Mouse (Mus musculus): ENCODE results near the gene Tmem132b. TPM values are rescaled to one million over a fixed set of nuclear protein-coding genes. Genes with fewer than 3 reads are reported as not detected.

Tmem132b gene
- total RNA-seq, 2 experiments from 2014 or later = not detected

GRCm38 (mm10) chr5:125568457-125568856, 36.9 kb downstream of the Tmem132b start:
- ATAC-seq (replicated peaks; ENCODE audit: low FRiP score, low TSS enrichment, poor library complexity, severe bottlenecking) = no peak

DNA sequence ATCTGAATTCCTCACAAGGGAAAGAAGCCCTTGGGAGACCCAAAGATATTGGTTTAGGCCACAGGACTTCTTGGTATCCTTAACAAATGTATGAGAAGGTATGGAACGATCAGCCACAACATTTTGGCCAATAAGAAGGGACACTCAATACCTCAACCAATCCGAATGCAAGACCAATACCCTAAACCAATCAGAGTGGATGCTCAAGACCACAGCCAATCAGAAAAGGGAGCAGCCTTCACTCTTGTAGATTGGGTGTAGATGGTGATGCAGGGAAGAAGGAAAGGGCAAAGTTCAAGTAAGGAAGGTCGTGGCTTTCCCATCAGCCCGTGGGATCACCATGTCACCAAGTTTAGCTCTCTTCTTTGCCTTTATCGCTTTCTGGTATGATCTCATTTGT, 40.4 kb downstream of the Tmem132b start:
- ATAC-seq (replicated peaks; ENCODE audit: low FRiP score, low TSS enrichment, poor library complexity, severe bottlenecking) = no peak

DNA sequence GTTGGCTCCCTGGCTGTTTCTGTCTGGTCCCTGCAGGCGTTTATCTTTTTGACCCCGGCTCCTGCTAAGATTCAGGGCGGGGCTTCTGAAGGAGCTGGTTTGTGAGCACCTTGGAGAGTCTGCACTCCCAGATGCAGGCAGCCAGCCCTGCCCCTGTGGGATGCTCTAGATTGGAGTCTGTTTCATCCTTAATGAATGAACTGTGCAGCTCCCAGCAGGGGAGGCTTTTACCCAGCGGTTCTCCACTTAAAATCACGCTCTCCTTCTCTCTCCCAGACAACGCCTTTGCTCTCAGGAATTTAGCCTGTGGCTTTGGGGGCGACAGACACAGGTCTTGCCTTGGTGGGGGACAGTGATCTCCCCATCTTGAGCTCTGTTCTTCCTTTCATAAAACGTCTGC, 43.3 kb downstream of the Tmem132b start:
- no peak for ATAC-seq (replicated peaks; ENCODE audit: low FRiP score, low TSS enrichment, poor library complexity, severe bottlenecking)

DNA sequence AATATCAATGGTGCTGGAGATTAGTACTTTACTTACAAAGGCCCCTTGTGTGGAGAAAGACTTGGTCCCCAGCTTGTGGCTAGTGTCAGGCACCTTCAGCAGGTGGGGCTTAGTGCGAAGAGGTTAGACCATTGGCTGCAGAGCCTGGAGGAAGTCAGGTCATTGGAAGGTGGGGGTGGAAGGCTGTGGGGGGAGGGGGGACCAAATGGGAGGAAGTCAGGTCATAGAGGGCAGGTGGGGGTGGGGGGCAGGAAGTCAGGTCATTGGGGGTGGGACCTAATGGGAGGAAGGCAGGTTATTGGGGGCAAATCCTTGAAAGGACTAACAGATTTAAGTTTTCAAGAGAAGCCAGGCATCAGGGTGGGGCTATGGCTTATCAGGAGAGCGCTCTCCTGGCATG, 44.3 kb downstream of the Tmem132b start:
- ATAC-seq (replicated peaks; ENCODE audit: low FRiP score, low TSS enrichment, poor library complexity, severe bottlenecking) = no peak

DNA sequence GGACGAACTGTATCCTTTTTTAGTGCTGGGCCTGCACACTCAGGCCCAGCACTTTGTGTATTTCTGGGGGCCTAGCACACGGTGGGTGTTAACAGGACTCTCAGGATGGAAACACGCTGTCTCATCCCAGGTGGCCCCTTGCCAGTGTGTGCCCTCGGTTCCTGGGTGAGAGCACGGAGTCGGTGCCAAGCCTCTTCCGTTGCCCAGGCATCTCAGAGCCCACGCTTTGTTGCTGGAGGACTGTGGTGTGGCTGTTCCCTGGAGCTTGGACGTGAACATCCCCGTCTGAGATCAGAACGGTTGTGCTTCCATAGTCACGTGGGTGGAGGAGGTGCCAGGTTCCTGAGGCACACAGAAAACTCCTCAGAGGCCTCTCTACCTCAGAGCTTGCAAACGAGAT, 47.1 kb downstream of the Tmem132b start:
- ATAC-seq (replicated peaks; ENCODE audit: low FRiP score, low TSS enrichment, poor library complexity, severe bottlenecking) = no peak

- no peak for ATAC-seq (replicated peaks; ENCODE audit: low FRiP score, low TSS enrichment, poor library complexity, severe bottlenecking)
Observed at GRCm38 (mm10) chr5:125579153-125579552, 47.6 kb downstream of the Tmem132b start.

GRCm38 (mm10) chr5:125583298-125583697, 51.7 kb downstream of the Tmem132b start:
- ATAC-seq (replicated peaks; ENCODE audit: low FRiP score, low TSS enrichment, poor library complexity, severe bottlenecking) = no peak

DNA sequence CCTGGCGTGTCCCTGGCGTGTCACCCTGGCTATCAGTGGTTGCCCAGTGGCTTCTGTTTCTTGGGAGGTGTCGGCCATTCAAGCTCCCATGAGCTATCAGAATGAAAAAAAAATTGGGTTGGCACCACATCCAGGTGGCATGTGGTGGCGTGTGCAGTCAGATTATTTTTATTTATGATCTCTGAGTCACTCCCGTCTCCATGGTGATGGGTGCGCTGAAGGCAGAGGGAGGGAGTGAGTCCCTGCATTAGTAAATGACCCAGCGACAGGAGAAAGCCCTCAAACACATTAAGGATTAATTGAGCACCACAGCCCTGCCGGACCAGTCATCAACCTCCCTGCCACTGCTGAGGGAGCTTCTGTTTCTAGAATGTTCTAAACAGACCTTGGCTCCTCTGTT, 52.3 kb downstream of the Tmem132b start:
- no peak for ATAC-seq (replicated peaks; ENCODE audit: low FRiP score, low TSS enrichment, poor library complexity, severe bottlenecking)

GRCm38 (mm10) chr5:125585211-125585610, 53.6 kb downstream of the Tmem132b start:
- ATAC-seq (replicated peaks; ENCODE audit: low FRiP score, low TSS enrichment, poor library complexity, severe bottlenecking) = no peak

DNA sequence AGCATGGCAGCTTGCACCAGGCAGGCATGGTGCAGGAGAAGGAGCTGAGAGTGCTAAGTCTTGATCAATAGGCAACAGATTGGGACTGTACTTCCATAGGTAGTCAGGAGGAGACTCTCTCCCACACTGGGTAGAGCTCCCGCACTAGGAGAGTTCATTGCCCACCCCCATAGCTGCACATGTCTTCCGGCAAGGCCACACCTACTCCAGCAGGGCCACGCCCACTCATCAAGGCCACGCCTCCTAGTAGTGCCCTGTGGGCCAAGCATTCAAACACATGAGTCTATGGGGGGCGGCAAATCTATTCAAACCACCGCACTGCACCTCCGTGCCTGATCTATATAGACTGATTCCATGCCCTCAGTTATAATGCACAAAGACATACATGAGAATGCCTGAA, 56.6 kb downstream of the Tmem132b start:
- ATAC-seq (replicated peaks; ENCODE audit: low FRiP score, low TSS enrichment, poor library complexity, severe bottlenecking) = no peak

DNA sequence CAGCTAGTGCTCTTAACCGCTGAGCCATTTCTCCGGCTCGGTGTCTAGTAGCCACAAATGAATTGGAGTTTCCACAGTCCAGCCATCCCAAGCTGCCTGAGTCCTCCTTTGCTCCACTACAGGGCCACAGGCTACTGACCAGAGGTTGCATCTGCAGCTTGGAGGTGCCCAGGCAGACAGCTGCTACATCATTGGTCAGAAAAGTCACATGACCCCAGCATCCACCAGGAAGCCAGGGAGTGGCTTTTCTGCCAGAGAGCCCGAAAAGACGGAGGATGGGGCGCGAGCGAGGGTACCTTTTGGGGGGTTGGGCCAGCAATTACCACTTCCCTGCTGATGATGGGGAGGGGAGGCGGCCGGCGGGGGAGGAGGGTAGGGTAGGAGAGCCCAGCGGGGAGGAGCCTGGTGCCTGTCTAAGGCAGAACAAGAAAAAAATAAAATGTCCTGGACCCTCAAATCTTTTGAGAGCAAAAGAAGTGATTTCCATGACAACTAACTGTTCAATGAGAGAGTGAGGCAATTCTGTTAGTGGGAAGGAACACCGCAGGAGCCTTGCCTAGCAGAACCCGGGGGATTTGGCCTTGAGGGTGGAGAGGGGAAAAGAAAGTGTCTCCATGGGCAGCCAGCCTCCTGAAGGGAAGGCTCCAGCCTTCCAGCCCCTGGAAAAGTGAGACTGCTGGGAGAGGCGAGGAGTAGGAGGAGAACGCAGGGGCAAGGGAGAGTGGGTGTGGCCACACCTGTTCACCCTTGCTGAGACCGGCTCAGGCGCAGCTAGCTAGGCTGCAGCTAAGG, 57.5 kb downstream of the Tmem132b start:
- ATAC-seq (replicated peaks; ENCODE audit: low FRiP score, low TSS enrichment, poor library complexity, severe bottlenecking) = no peak

- no peak for ATAC-seq (replicated peaks; ENCODE audit: low FRiP score, low TSS enrichment, poor library complexity, severe bottlenecking)
Observed at GRCm38 (mm10) chr5:125598056-125598455, 66.5 kb downstream of the Tmem132b start.

- no peak for ATAC-seq (replicated peaks; ENCODE audit: low FRiP score, low TSS enrichment, poor library complexity, severe bottlenecking)
Observed at GRCm38 (mm10) chr5:125607146-125607545, 75.6 kb downstream of the Tmem132b start.

DNA sequence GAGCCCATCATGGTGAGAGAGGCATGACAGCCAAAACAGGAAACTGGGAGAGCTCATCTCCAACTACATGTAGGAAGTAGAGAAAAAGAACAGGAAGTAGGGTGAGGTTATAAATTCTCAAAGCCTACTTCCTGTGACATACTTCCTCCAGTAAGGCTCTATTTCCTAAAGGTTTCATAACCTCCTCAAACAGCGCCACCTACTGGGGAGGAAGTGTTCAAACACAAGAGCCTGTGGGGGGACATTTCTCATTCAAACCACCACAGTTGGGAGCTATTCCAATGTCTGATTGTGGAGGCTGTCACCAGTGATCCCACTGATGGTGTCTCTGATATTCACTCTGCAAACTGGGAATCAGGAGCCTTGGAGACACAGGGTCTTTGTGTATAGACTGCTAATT, 78.4 kb downstream of the Tmem132b start:
- no peak for ATAC-seq (replicated peaks; ENCODE audit: low FRiP score, low TSS enrichment, poor library complexity, severe bottlenecking)

GRCm38 (mm10) chr5:125612460-125612859, 80.9 kb downstream of the Tmem132b start:
- no peak for ATAC-seq (replicated peaks; ENCODE audit: low FRiP score, low TSS enrichment, poor library complexity, severe bottlenecking)

GRCm38 (mm10) chr5:125613136-125613535, 81.6 kb downstream of the Tmem132b start:
- ATAC-seq (replicated peaks; ENCODE audit: low FRiP score, low TSS enrichment, poor library complexity, severe bottlenecking) = no peak

DNA sequence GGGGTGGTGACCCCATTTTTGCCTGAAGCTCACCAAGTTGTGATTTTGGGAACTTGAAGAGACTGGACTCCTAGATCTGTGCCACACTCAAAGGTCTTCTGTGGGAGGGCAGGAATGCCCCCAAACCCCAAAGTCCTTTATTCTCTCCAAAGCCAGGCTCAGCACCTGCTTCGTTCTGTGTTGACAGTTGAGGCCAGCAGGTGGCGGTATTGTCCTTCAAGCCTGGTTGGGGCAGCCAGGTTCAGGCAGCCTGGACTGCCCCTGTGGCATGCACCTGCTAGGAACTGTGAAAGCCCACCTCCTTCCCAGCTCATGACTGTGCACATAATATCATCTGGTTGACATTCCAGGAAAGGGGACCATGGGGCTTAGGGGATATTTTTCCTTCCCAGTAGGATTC, 82.8 kb downstream of the Tmem132b start:
- ATAC-seq (replicated peaks; ENCODE audit: low FRiP score, low TSS enrichment, poor library complexity, severe bottlenecking) = no peak

- no peak for ATAC-seq (replicated peaks; ENCODE audit: low FRiP score, low TSS enrichment, poor library complexity, severe bottlenecking)
Observed at GRCm38 (mm10) chr5:125617050-125617449, 85.5 kb downstream of the Tmem132b start.

DNA sequence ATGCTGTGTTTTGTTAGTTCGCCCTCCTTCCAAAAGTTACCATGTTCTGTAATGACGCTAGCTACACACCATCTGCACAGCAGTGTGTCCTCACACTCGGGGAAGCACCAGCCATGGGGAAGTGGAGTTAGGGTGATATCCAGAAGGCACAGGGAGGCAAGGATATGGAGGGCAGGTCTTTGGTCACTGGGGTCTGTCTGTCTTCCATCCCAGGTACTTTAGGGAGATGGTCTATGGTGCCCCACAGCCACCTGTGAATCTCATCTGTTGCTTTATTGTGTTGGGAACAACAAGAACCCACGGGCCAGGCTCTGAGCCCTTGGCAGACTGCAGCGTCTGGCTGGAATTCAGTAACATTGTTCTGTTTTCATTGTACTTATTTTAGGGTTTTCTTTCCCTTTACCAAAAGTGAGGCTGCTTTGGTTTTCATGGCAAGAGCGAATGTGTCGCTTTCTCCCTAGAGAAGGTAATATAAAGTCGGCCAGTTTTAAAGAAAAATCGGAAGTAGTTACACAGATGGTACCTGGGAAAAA, 96.3 kb downstream of the Tmem132b start:
- ATAC-seq (replicated peaks; ENCODE audit: low FRiP score, low TSS enrichment, poor library complexity, severe bottlenecking) = no peak

GRCm38 (mm10) chr5:125634666-125635065, 103.1 kb downstream of the Tmem132b start:
- ATAC-seq (replicated peaks; ENCODE audit: low FRiP score, low TSS enrichment, poor library complexity, severe bottlenecking) = no peak

- no peak for ATAC-seq (replicated peaks; ENCODE audit: low FRiP score, low TSS enrichment, poor library complexity, severe bottlenecking)
Observed at GRCm38 (mm10) chr5:125640966-125641365, 109.4 kb downstream of the Tmem132b start.

Data from megakaryocyte-erythroid progenitor cell, adult 5-6 weeks (primary cell).